Comparison of ENCODE assay signal across 8 mouse cellular contexts in genomic region chr5:134456503-134456962, GRCm38 (mm10). TPM values are rescaled to one million over a fixed set of nuclear protein-coding genes. Genes with fewer than 3 reads are reported as not detected.
DNase-seq lines count a peak whose midpoint lies in the region; TF ChIP-seq lines count a peak whose summit lies in the region.

Gene Gtf2ird1, minus strand, starts transcription at chr5:134456716.

- TF ChIP-seq POLR2A in spleen, adult 2 months (IDR thresholded peaks at IDR 0.05; ENCODE audit: low read depth, low read length): no peak
- no peak for TF ChIP-seq POLR2A in small intestine, adult 2 months (IDR thresholded peaks at IDR 0.05; ENCODE audit: low read depth, low read length)

- DNase-seq in spleen, adult 2 months (ENCODE audit: low read depth in 1 of 2, low spot score in 2 of 2): peak in 1 of 2 experiments; percentile 6
- DNase-seq in spleen, adult 12 weeks (ENCODE audit: low spot score): no peak
- DNase-seq in embryonic facial prominence, embryonic 10.5 days (ENCODE audit: low spot score): peak; percentile 86
- peak; percentile 76 to 80 for DNase-seq in heart, adult 18-20 months
- peak; percentile 80 for DNase-seq in kidney, adult 18-20 months
- DNase-seq in left cerebral cortex, postnatal 4 days: peak; percentile 80
- DNase-seq in midbrain, embryonic 10.5 days (ENCODE audit: low spot score): peak; percentile 89

- peak within 1 kb of the TSS; percentile 53 for H3K4me3 ChIP-seq in spleen, adult 2 months (ENCODE audit: extremely low read depth, insufficient read depth, insufficient read length)
- peak within 1 kb of the TSS; percentile 86 for H3K4me3 ChIP-seq in embryonic facial prominence, embryonic 10.5 days
- peak within 1 kb of the TSS; percentile 86 for H3K4me3 ChIP-seq in midbrain, embryonic 10.5 days
- peak within 1 kb of the TSS; percentile 90 for H3K4me3 ChIP-seq in small intestine, adult 2 months (ENCODE audit: low read depth, low read length)

- H3K9me3 ChIP-seq in embryonic facial prominence, embryonic 10.5 days: peaks cover 8% of the 10 kb centered on the region; the same call in 1 of the 2 replicates
- H3K9me3 ChIP-seq in midbrain, embryonic 10.5 days (replicated peaks): peaks cover 14% of the 10 kb centered on the region

- H3K27ac ChIP-seq in spleen, adult 2 months (ENCODE audit: insufficient read depth, low read length): peak within 1 kb of the TSS; percentile 27; the same call in 1 of the 2 replicates
- peak within 1 kb of the TSS; percentile 99 for H3K27ac ChIP-seq in embryonic facial prominence, embryonic 10.5 days (replicated peaks)
- H3K27ac ChIP-seq in midbrain, embryonic 10.5 days (replicated peaks): peak within 1 kb of the TSS; percentile 98
- peak within 1 kb of the TSS; percentile 77 for H3K27ac ChIP-seq in small intestine, adult 2 months (ENCODE audit: insufficient read depth, low read depth, low read length)

- H3K27me3 ChIP-seq in spleen, adult 2 months (ENCODE audit: control insufficient read depth, insufficient read depth, low read length): peaks cover 3% of the 10 kb centered on the region
- H3K27me3 ChIP-seq in embryonic facial prominence, embryonic 10.5 days (replicated peaks; ENCODE audit: low read depth, poor library complexity, severe bottlenecking): no peaks in the 10 kb centered on the region
- no peaks in the 10 kb centered on the region for H3K27me3 ChIP-seq in midbrain, embryonic 10.5 days (ENCODE audit: low read depth, poor library complexity, severe bottlenecking)
- H3K27me3 ChIP-seq in small intestine, adult 2 months (ENCODE audit: control insufficient read depth, insufficient read depth, low read length): no peaks in the 10 kb centered on the region

- H3K36me3 ChIP-seq in spleen, adult 2 months (ENCODE audit: control insufficient read depth, insufficient read depth, low read length): no peaks in the 10 kb centered on the region
- H3K36me3 ChIP-seq in embryonic facial prominence, embryonic 10.5 days (replicated peaks): peaks cover 29% of the 10 kb centered on the region
- peaks cover 31% of the 10 kb centered on the region for H3K36me3 ChIP-seq in midbrain, embryonic 10.5 days
- H3K36me3 ChIP-seq in small intestine, adult 2 months (ENCODE audit: control insufficient read depth, insufficient read depth, low read length): no peaks in the 10 kb centered on the region; the same call in 1 of the 2 replicates

- no peaks in the 10 kb centered on the region; the same call in 1 of the 2 replicates for H3K4me1 ChIP-seq in spleen, adult 2 months (ENCODE audit: control insufficient read depth, insufficient read depth, insufficient read length)
- peaks cover 26% of the 10 kb centered on the region for H3K4me1 ChIP-seq in embryonic facial prominence, embryonic 10.5 days
- peaks cover 35% of the 10 kb centered on the region for H3K4me1 ChIP-seq in midbrain, embryonic 10.5 days
- H3K4me1 ChIP-seq in small intestine, adult 2 months (ENCODE audit: control insufficient read depth, insufficient read depth, insufficient read length, low read length): peaks cover 11% of the 10 kb centered on the region

- WGBS in spleen, adult 2 months: 2% methylated on average over 36 of the region's 44 CpGs
- WGBS in embryonic facial prominence, embryonic 10.5 days: under 1% methylated on average over 44 of the region's 44 CpGs
- under 1% methylated on average over 44 of the region's 44 CpGs for WGBS in midbrain, embryonic 10.5 days
- whole genome bisulfite sequencing in small intestine, adult 2 months: 2% methylated on average over 44 of the region's 44 CpGs

- TF ChIP-seq CTCF in spleen, adult 2 months (IDR thresholded peaks at IDR 0.05; ENCODE audit: extremely low read depth, insufficient read depth, insufficient read length, insufficient replicate concordance): no peak
- no peak for TF ChIP-seq CTCF in small intestine, adult 2 months (IDR thresholded peaks at IDR 0.05; ENCODE audit: extremely low read depth, insufficient read length, insufficient replicate concordance, low read depth, low read length)

- intact Hi-C loops in left cerebral cortex, postnatal 4 days (cut with DNase I): no loop called here

RNA-seq across cellular contexts. Expression of gene Gtf2ird1, which starts in this region (rescaled TPM):
- 9.2 and 12.1 TPM in 2 replicates for polyA plus RNA-seq in spleen, adult 2 months (2012; rRNA removed)
- polyA plus RNA-seq in embryonic facial prominence, embryonic 10.5 days (2016; fragmentation: Nextera tagmentation; extraction: Ambion mirVana): 114 and 122 TPM in 2 replicates
- 10 to 100 TPM; 18.2 to 20.5 TPM for total RNA-seq in heart, adult 18-20 months (2021)
- total RNA-seq in left cerebral cortex, postnatal 4 days (2021): 10 to 100 TPM; 67.6 to 81.6 TPM
- 96.4 and 109 TPM in 2 replicates for polyA plus RNA-seq in midbrain, embryonic 10.5 days (2016; fragmentation: Nextera tagmentation; extraction: Ambion mirVana)
- polyA plus RNA-seq in small intestine, adult 2 months (2012; rRNA removed): 25.0 and 40.4 TPM in 2 replicates

Comparison
In these comparisons a context has a peak if more than half of its experiments do, and no peak if none do; other contexts are left out.
1. H3K27ac ChIP-seq: peak in every context shown above with its lines; median percentile 99 in embryonic facial prominence, embryonic 10.5 days; 98 in midbrain, embryonic 10.5 days; 77 in small intestine, adult 2 months; 27 in spleen, adult 2 months.